Mouse (Mus musculus) embryo, embryonic 10 days (tissue): ENCODE data around the gene Zcwpw1.

Experiments
- DNase-seq: peaks from one replicate; pipeline ENCODE4 v3.0.0-alpha.2; 2015; ENCODE audit warnings: low spot score

Gene Zcwpw1

DNA sequence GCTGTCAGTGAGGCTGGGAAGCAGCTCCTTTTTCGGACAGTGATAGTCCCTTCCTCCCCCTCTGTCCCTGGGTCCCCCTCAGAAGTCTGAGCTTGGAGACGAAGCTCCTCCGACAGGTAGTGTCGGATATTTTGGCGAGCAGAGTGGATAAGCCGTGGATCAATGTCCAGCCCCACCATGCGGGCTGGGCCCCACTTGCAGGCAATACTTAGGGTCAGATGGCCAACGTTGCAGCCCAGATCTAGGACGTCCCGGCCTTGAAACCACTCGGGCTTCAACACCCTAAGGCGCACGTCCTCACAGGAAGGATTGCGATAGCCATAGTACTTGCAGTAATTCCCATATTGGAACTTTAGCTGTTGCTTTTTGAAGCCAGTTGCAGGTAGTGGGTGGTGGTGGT, 3.1 kb upstream of the Zcwpw1 start:
- DNase-seq, result no peak

DNA sequence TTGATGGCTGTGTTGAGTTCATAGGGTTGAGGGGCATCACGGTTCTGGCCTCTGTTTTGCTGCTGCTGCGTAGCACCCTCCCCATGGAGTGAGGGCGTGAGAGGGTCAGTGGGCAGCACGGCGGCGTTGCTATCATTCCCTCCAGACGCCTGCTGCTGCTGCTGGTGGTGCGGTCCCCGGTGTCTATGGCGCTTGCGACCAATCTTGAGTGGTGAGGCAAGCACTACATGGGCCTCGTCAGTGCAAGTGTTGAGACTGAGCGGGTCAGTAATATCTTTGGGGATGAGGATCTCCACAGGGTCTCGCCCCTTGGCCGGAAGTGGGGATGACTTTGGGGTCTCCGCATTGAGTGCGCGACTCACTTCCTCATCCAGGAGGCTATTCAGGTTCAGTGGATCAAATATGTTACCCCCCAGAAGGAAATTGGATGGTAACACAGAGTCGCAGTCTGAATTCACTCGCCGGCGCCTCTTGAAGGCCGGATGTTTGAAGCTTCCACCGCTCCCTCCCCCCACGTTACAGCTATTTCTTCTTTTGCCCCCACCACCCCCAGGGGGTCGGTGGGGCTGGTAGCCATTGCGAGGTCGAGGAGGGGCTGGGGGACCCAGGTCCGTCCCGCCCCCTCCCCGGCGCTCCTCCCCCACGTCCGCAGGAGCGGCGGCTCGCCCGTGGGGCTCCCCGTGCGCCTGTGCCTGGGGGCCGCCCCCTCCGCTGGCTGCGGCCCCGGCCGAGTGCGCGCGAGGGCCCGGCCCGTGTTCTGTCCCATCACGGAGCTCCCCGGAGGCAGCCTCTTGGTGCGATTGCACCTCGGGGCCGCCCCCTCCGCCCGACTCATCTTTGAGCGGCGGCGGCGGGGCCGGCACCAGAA, 2.2 kb upstream of the Zcwpw1 start:
- peak; percentile 38 for DNase-seq

DNA sequence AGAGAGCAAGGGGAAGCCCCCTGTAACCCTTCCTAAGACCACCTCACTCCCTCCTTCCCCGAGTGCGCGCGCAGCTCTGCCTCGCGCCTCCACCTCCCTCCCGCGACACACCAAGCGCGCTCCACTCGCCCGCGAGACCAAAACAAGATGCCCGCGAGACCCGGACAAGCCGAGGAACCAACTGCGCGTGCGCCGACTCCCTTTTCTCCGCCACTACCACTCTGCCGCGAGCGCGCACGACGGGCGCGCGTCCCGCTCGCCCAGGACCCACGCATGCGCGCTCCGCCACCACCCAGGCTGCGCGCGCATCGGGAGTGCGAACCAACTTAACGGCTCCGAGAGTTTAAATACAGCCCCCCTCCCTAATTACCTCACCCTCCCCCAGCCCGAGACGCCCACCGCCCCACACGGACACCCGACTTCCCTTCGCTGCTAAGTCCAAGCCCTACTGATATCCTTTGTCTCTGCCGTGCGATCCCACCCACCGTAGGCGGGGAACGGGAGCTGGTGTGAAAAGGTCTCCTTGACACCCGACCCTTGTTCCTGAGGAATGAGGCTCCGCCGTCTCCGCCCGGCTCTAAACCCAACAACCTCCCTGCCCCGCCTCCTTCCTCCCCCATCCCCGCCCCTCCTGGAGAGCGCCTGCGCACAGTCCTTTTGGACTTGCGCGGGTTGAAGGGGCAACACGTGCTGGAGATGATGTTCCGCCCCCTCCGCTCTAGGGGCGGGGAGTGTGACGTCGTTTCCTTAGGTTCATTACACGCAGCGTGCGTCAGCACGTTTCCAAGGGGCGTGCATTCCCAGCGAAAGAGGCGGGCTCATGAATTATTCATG, 1.3 kb upstream of the Zcwpw1 start:
- peak; percentile 100 for DNase-seq

DNA sequence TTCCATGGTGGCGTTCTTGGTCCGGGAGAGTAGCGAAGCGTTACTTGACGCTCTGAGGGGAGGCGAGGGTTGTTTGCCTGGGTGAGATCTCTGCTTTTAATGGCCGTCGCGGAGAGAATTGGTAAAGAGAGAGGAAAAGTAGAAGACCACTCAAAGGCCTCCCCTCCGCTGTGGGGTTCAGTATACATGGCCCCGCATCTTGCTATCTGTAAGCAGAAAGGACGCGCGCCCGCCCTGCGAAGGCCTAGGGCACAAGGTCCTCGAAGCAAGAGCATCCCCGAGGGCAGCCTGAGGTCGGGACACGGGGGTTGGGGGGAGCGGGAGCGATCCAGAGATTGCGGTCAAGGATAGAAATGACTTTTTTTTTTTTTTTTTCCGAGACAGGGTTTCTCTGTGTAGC, 573 bp downstream of the Zcwpw1 start:
- no peak for DNase-seq

DNA sequence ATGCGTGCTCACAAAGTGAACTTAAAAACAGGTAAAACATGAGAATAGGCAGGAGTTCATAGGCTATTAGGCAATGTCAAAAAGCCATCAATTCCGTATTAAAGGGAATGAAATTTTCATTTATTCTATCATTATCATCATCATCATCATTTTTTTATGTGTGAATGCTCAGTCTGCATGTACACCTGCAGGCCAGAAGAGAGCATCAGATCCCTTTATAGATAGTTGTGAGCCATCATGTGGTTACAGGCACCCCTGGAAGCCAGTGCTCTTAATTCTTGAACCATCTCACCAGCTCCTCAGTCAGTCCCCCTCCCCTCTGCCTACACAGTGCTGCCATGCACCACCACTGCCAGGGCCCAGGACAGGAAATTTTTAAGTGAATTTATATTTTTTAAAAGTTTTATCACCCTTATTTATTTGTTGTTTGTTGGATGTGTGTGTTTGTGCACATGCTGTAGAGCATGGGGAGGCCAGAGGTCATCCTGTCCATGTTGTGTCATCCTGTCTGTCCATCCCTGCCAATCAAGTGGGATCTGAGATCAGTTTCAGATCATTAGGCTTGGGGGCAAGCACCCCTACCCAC, 1.4 kb downstream of the Zcwpw1 start:
- no peak for DNase-seq

DNA sequence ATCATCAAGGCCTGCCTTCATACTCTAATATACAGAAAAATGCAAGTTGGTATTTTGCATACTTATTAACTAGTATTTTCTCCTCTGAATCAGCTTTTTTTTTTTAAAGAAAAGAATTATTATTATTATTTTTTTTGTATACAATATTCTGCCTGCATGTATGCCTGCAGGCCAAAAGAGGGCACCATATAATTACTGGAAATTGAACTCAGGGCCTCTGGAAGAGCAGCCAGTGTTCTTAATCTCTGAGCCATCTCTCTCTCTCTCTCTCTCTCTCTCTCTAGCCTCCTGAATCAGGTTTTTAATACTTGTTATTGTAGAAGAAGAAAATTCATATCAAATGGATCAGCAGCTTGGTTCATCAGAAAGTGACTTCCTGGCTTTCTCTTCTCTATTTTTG, 4.0 kb downstream of the Zcwpw1 start:
- DNase-seq, result no peak

DNA sequence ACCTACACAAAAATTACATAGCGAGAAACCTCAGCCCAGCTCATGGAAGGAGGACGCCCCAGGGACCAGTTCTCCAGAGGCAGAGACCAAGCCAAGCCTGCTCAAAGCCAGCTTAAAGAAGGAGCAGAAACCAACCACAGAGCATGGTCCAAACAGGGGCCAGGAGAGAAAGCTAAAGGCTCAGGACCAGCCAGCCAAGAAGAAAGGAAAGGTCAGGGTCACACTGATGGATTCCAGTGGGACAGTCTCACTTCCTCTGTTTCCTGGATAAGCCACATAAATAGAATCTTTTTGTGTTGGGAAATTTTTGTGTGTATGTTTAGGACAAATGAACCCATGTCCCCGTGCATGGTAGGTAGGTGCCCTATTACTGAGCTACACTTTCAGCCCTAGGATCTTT, 9.0 kb downstream of the Zcwpw1 start:
- no peak for DNase-seq

DNA sequence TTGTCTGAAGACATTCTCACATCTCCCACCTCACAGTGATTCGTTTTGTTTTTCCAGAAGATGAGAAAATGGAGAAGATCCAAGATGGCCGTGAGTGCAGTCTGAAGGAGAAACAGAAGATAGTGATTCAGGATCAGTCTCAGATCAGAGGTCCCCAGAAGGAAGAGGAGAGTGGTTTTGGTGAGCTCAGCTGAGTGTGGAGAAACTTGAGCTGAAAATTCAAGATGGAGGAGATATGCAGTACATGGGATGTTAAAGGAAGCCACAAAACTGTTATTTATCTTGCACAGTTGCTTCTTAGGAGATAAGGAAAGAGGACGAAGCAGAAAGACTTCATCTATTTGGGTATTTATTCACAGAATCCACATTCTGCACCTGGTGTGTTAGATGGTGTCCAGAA, 13.3 kb downstream of the Zcwpw1 start:
- DNase-seq, result no peak

DNA sequence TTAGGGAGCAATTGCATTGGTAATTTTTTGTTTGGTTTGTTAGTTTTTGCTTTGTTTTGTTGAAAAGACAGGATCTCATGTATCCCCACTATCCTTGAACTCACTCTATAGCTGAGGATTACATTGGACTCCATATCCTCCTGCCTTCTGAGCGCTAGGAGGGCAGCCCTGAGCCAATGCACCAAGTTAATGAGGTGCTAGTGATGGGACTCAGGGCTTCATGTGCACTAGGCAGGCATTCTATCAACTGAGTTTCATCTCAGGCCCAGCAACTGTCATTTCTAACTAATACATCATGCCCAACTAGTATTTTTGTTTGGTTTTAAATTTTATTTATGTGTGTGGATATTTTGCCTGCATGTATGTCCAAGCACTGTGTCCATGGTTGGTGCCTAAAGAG, 18.6 kb downstream of the Zcwpw1 start:
- no peak for DNase-seq

DNA sequence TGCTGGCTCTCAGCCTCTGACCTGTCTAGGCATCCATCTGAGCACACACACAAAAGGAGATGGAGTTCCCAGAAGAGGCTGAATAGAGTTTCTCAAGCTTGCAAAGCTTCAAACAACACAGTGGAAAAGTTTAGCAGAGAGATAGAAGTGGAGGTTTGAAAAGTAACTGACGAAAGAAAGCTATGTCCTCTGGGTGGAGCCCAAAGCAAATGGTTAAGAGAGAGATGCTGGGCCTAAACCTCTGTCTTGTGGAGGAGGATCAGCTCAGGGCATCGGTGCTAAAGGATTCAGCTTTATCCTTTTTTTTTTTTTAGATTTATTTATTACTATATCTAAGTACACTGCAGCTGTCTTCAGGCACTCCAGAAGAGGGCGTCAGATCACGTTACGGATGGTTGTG, 20.7 kb downstream of the Zcwpw1 start:
- DNase-seq, result no peak

DNA sequence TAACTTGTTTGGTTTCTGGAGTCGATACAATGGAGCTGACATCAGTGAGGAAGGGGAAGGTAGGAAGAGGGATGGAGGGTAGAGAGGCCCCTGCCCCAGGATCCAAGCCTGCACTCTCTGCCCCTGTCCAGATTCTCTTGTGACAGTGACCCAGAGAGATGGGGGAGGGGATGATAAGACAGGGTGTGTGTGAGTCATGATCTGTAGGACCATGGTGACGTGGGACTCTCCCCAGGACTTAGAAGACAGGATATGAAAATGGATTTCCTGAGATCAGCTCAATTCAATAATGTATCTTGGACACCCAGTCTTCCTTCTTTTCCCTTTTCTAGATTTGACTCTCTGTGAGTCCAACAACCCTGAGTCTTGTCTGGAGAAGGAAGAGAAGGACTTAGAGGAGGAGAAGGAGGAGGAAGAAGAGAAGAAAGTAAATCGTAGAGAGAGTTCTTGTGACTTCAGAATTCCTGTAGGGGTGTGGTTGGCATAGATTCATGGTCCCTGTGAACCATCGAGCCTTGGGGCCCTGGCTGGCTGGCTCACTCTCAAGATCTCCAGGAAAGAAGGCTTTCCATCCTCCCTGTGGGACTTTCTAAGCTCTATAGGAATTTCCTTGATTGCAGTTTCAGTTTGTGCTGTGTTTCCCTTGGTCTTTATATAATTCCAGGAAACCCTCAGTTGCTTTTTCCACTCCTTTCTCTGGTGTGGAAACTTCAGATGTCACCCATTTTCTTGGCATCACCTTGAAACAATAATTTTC, 30.0 kb downstream of the Zcwpw1 start:
- DNase-seq, result no peak

DNA sequence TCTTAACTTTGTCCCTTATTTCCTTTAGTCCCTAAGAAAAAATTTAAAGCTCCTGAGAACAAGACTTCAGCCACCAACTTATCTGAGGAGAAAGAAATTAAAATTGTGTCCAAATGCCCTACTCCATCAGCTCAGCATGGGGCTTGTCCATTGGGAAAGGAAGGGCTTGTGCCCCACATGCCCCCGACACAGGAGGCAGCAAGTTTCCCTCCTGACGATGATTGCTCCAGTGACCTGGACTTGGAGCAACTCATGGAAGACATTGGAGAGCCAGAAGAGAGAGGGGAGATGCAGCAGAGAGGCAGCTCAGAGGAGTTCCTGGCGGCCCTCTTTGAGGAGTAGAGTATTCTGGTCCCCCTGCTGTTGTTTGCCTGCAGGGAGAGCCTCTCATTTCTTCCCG, 34.5 kb downstream of the Zcwpw1 start:
- no peak for DNase-seq

DNA sequence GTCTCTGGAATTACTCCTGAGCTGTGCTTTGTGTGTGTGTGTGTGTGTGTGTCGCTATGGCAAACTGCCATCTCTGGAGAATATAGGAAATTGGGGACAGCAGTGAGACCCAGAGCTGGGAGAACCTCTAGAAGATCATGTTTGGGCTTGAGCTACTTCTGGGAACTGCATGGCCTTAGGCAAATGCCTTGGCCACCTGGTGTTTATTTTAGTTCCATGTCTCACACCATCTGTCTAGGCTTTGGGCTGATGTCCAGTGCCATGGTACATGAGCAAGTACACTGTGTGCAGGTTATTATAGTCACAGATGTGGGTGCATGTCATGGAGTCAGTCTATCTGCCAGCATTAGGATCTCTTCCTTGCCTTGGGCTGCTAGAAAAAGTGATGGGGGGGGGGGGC, 35.0 kb downstream of the Zcwpw1 start:
- no peak for DNase-seq

DNA sequence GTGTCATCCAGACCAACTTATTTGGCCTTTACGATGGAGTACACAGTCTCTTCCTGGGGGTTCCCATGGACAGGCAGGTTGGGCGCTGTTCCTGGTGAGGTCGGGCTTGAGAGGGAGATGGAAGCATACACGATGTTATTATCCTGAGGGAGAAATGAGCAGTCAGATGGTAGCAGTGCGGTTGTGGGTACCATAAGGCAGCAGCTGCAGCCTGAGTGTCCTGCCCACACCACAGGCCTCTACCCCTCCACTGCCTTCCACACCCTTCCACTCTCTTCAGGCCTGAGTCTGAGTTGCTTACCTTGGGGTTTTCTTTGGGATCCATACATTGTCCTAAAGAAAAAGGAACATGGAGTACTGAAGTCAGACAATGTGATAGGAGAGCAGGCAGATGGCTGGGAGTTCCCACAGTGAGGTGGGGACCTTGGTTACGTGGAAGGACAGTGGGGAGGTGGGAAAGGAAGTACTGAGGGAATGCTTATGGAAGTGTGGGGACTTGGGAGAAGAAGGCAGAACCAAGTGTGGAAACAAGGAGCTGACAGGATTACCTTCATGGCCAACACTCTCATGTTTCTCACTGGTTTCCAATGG, 36.0 kb downstream of the Zcwpw1 start:
- no peak for DNase-seq

DNA sequence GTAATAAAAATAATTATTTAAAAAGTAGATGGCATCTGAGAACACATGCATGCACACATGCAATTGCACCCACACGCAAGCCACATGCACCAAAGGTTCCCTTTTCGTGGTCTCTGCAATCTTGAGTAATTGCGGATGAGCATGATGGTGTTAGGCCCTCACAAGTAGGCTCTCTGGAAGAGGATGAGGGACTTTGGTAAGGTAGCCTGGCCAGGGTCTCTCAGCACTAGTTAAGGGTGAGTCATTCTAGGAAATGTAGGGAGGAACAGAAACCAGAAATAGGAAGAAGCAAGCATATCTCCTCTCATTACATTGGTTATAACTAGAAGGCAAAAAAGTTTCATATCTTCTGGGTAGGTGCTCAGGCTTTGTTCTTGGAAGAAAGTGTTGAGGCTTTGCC, 37.4 kb downstream of the Zcwpw1 start:
- DNase-seq, result no peak

DNA sequence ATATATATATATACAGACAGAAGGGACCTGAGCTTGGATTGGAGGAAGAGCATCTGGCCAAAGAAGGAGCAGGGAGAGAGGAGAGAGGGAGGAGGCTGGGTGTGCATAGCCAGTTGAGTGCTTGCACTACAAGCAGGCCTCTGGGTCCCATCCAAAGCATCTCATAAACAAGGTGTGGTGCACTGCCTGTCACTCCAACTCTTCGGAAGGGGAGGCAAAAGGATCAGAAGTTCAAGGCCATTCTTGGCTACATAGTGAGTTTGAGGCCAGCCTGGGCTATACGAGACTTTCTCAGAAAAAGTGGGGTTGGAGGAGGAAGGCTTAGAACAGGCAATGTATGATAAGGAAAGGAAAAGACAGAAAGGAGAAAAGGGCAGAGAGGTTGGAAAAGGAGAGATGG, 38.4 kb downstream of the Zcwpw1 start:
- DNase-seq, result no peak

DNA sequence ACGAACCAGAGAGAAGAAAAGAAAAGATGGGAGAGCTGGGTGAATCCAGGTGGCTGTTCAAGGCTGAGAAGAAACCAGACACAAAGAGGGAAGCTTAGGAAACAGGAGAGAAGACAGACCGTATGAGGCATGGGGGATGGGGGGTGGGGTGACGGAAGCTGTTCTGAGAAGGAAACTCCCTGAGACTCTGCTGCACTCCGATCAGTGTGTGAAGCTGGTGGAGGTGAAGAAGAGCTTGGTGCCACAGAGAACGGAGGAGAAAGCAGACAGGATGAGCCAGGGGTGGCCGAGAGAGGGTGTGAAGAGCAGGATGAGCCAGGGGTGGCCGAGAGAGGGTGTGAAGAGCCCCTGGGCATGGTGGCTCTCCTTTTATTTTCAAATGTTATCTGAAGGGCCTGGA, 38.8 kb downstream of the Zcwpw1 start:
- no peak for DNase-seq

DNA sequence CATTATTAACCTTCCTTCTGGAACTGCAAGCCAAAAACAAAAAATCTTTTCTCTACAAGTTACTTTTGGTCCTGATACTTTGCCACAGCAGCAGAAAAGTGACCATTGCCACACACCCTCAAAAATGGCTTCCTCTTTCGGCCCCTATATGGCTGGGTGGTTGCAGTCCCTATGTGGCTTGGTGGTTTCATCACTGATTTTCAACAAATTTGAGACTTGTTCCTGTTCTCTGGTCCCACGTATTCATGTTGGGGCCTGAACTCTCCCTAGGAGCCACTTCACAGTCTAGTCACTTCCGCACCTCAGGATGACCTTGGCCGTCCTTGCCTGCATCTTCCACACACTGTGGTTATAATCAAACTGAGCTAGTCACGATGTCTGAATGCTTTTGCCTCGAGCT, 41.1 kb downstream of the Zcwpw1 start:
- DNase-seq, result no peak

DNA sequence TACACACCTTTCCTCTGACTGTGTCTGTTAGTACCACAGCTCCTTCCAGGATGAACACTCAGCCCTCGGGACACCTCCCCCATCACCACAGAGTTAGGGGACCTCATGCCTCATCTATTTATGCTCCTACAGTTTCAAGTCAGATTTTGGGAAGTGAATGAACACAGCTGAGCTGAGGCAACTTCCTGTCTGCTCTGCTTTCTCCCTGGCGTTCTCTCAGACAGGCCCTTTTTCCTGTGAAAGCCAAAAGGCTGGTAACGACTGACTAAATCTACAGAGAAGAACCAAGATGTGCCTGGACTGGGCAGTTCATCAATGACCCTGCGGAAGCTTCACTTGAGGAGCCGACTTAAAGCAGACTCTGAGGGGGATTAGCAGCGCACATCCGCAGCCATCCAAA, 42.6 kb downstream of the Zcwpw1 start:
- no peak for DNase-seq

DNA sequence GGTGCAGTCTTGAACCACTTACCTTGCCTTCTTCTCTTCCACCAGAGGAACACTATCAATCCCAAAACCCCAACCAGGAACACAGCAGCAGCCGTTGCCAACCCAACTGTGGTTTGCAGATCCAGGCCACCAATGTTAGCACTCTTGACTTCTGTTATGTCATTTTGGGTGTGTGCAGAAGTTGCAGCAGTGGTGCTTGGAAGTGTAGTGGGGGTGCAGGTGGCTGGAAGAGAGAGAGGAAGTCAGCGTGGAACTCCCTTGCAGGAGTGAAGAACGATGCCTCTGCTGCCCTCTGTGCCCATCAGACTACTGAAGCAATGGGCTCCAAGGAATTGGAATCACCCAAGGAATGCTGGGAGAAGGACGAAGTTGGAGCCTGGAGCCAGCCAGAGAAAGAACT, 43.5 kb downstream of the Zcwpw1 start:
- no peak for DNase-seq

DNA sequence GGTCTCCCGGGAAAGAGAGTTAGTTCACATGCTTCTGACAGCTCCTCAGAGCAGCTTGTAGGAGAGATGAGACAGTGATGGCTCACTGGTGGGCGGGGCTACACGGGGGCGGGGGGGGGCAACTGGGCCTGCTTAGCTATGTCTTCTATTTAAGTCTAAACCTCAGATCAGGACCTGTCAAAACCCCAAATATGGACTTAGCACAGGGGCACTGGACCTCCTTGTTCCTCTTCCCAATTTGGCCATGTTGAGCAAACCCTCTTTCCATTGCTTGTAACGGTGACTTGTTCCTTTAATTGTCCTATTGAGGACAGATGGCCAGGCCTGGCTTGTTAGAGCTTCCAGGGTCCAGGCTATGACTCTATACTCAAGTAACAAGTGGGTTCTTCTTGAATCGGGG, 43.9 kb downstream of the Zcwpw1 start:
- DNase-seq, result no peak

DNA sequence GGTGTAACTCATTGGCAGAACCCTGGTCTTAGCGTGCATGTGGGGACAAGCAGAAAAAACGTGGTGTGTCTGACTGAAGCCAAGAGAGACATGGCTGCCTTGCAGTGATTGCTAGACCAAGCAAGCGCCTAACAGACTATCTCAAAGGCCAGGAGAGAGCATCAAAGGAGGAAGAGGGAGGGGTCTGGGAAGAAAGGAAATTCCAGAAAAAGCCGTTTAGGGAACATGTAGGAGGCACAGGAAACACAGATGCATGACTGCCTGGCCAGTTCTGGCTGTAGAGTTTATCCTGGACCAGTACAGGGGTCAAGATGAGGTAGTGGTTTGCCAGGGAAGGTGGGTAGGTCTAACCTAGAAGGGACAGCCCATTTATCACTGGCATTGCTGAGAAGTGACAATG, 45.9 kb downstream of the Zcwpw1 start:
- peak; percentile 6 for DNase-seq
